Mouse (Mus musculus) midbrain, embryonic 12.5 days (tissue): ENCODE data around the gene Gm10408. TPM values are rescaled to one million over a fixed set of nuclear protein-coding genes. Genes with fewer than 3 reads are reported as not detected.
"Not testable (repeated sequence)": the region's sequence is repeated elsewhere in the genome, so short reads cannot be mapped to it uniquely, and the experiment has no call there.

Source experiments
- ATAC-seq: fragments of 200-750 bp; cut with Nextera tagmentation; 2 replicates; pipeline ENCODE4 v1.8.0; 2017; ENCODE audit warnings: low read depth, moderate TSS enrichment, moderate library complexity; ENCODE audit not compliant: low FRiP score
- H3K27ac ChIP-seq: fragments of 300-500 bp; sonication (generic); replicated peaks from 2 replicates; pipeline ENCODE4 v1.5.1; 2016; ENCODE audit warnings: mild to moderate bottlenecking
- H3K27me3 ChIP-seq: fragments of 300-500 bp; sonication (generic); 2 replicates; pipeline ENCODE4 v1.6.1; 2016; ENCODE audit warnings: mild to moderate bottlenecking
- H3K36me3 ChIP-seq: fragments of 300-500 bp; sonication (generic); 2 replicates; pipeline ENCODE4 v1.6.1; 2016
- H3K4me1 ChIP-seq: fragments of 300-500 bp; sonication (generic); 2 replicates; pipeline ENCODE4 v1.6.1; 2016
- H3K4me2 ChIP-seq: fragments of 300-500 bp; sonication (generic); replicated peaks from 2 replicates; pipeline ENCODE4 v1.6.1; 2016; ENCODE audit warnings: mild to moderate bottlenecking, moderate library complexity
- H3K4me3 ChIP-seq: fragments of 300-500 bp; sonication (generic); 2 replicates; pipeline ENCODE4 v1.5.1; 2016; ENCODE audit warnings: mild to moderate bottlenecking
- H3K9ac ChIP-seq: fragments of 300-500 bp; sonication (generic); replicated peaks from 2 replicates; pipeline ENCODE4 v1.6.1; 2016; ENCODE audit warnings: mild to moderate bottlenecking, moderate library complexity
- H3K9me3 ChIP-seq: fragments of 300-500 bp; sonication (generic); 2 replicates; pipeline ENCODE4 v1.6.1; 2016; ENCODE audit warnings: mild to moderate bottlenecking
- WGBS: fragments of 180-500 bp; shearing (Covaris S2); methylation state at CpG from one replicate; pipeline ENCODE4 v1.1.7; 2016; 5-methylcytosine and 5-hydroxymethylcytosine counted together
- polyA plus RNA-seq: library from polyadenylated mRNA; unstranded; fragments of >200 nt; fragmentation: Nextera tagmentation; extraction: Ambion mirVana; gene quantifications from 2 replicates; pipeline ENCODE4 v1.2.1, GENCODE M21; 2016

The Gm10408 gene
- polyA plus RNA-seq, result not detected in 2 replicates

DNA sequence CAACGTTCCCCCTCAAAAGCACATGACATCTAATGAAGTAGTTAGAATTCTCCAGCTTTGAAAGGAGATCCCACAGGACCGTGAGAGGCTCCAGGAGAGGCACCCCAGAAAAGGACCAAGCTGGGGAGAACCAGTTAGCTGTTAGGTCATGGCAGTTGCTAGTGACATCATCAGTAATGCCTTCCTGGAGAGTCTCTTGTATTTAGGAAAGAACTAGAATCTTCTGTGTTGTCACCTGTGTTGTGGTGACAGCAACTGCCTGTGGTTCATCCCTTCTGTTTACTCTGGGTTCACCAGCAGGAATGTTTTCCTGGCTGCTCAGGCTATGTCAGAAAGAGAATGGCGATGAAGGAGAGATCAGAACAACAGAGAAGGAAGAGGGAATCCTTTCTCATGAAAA, at the start of gene Gm10408:
Gm10408 (plus strand) TSS at position 301 of the 400 bp plus-strand sequence.
- H3K4me3 ChIP-seq, H3K36me3 ChIP-seq, ATAC-seq, H3K9ac ChIP-seq, H3K4me1 ChIP-seq, H3K27me3 ChIP-seq, H3K27ac ChIP-seq, H3K9me3 ChIP-seq, H3K4me2 ChIP-seq: not testable (repeated sequence)
- no CpG with 5 or more reads among the region's 3 CpGs for WGBS

GRCm38 (mm10) chr14:3412314-3412713, 36.9 kb upstream of the Gm10408 start, which contains the start of gene Gm10409:
Gene Gm10409 (plus strand): TSS chr14:3412614.
- H3K9ac ChIP-seq, H3K27ac ChIP-seq, H3K4me2 ChIP-seq, H3K4me3 ChIP-seq, H3K27me3 ChIP-seq, ATAC-seq, H3K36me3 ChIP-seq, H3K4me1 ChIP-seq, H3K9me3 ChIP-seq: not testable (repeated sequence)
- WGBS, result no CpG with 5 or more reads among the region's 32 CpGs

GRCm38 (mm10) chr14:3427803-3428202, 21.4 kb upstream of the Gm10408 start, which contains the start of gene Gm3005:
Gene Gm3005 (plus strand): TSS chr14:3428103.
- H3K27ac ChIP-seq, ATAC-seq, H3K9me3 ChIP-seq, H3K4me2 ChIP-seq, H3K9ac ChIP-seq, H3K4me1 ChIP-seq, H3K36me3 ChIP-seq, H3K4me3 ChIP-seq, H3K27me3 ChIP-seq: not testable (repeated sequence)
- WGBS, result no CpG with 5 or more reads among the region's 2 CpGs

Other genes with a start within 250 kb of the Gm10408 start
- gene D830030K20Rik, start 240.9 kb upstream of the Gm10408 start, polyA plus RNA-seq, result 11.5 and 11.8 TPM in 2 replicates
- not detected in 2 replicates for gene Gm2956, start 116.8 kb upstream of the Gm10408 start, polyA plus RNA-seq
- gene Gm10413, start 54.3 kb upstream of the Gm10408 start, polyA plus RNA-seq, result not detected in 2 replicates
- gene Gm10409, start 36.8 kb upstream of the Gm10408 start, polyA plus RNA-seq, result 2.9 and 3.4 TPM in 2 replicates
- 1.7 and 2.8 TPM in 2 replicates for gene Gm3005, start 21.3 kb upstream of the Gm10408 start, polyA plus RNA-seq
- gene Gm3012, start 185.1 kb downstream of the Gm10408 start, polyA plus RNA-seq, result not detected in 2 replicates
- gene Gm3020, start 202.7 kb downstream of the Gm10408 start, polyA plus RNA-seq, result 2.9 and 3.4 TPM in 2 replicates
- not detected in 2 replicates for gene Gm3043, start 239.4 kb downstream of the Gm10408 start, polyA plus RNA-seq